In genomic region chr1:56261708-56262107, GRCm38 (mm10) we compare ENCODE assay signal across 34 mouse cellular contexts.
"Had no signal": no experiment of that assay in that cellular context is flagged by ENCODE, and none has a peak within 500 bp of the region (broad histone marks: within the 10 kb centered on the region; RNA-seq: fewer than 3 reads in every experiment).

No protein-coding gene starts in this region.

- H3K9ac ChIP-seq: heart, embryonic 12.5 days; heart, embryonic 13.5 days; heart, embryonic 15.5 days; hindbrain, embryonic 12.5 days; hindbrain, embryonic 13.5 days; hindbrain, embryonic 14.5 days; hindbrain, embryonic 15.5 days; intestine, embryonic 15.5 days; kidney, embryonic 15.5 days had no signal

- ATAC-seq: hindbrain, embryonic 16.5 days; hindbrain, postnatal 0 days; inflammation-experienced regulatory T-cells, adult 6 months; intestine, embryonic 15.5 days; intestine, embryonic 16.5 days; intestine, postnatal 0 days had no signal

- H3K36me3 ChIP-seq: heart, embryonic 12.5 days; heart, embryonic 13.5 days; heart, embryonic 15.5 days; hindbrain, embryonic 10.5 days; hindbrain, embryonic 12.5 days; hindbrain, embryonic 13.5 days; hindbrain, embryonic 15.5 days; intestine, embryonic 15.5 days; kidney, embryonic 15.5 days had no signal

- H3K4me3 ChIP-seq: heart, embryonic 12.5 days; heart, embryonic 13.5 days; heart, embryonic 15.5 days; hindbrain, embryonic 10.5 days; hindbrain, embryonic 12.5 days; hindbrain, embryonic 13.5 days; hindbrain, embryonic 15.5 days; intestine, embryonic 15.5 days; kidney, embryonic 15.5 days; layer of hippocampus, adult 2 months; left cerebral cortex, adult 2 months had no signal

- H3K27me3 ChIP-seq: heart, embryonic 12.5 days; heart, embryonic 13.5 days; heart, embryonic 15.5 days; hindbrain, embryonic 12.5 days; hindbrain, embryonic 13.5 days; hindbrain, embryonic 15.5 days; intestine, embryonic 15.5 days; kidney, embryonic 15.5 days had no signal

- H3K4me1 ChIP-seq: heart, embryonic 12.5 days; heart, embryonic 13.5 days; heart, embryonic 15.5 days; hindbrain, embryonic 10.5 days; hindbrain, embryonic 12.5 days; hindbrain, embryonic 13.5 days; hindbrain, embryonic 15.5 days; intestine, embryonic 15.5 days; kidney, embryonic 15.5 days had no signal

- DNase-seq: heart, postnatal 10 days; heart, postnatal 14 days; heart, postnatal 36 days; heart, postnatal 4 days; kidney, adult 11 months; kidney, adult 18-20 months; kidney, adult 2 months; kidney, adult 8-10 months; kidney, adult 9 months; kidney, postnatal 10 days; kidney, postnatal 14 days; kidney, postnatal 25 days; kidney, postnatal 36 days; kidney, postnatal 4 days; layer of hippocampus, adult 9-11 months; layer of hippocampus, postnatal 36 days had no signal

- H3K9me3 ChIP-seq: heart, embryonic 15.5 days; hindbrain, embryonic 10.5 days; hindbrain, embryonic 12.5 days; hindbrain, embryonic 13.5 days; hindbrain, embryonic 15.5 days; intestine, embryonic 15.5 days; kidney, embryonic 15.5 days had no signal

- H3K27ac ChIP-seq: heart, embryonic 13.5 days; heart, embryonic 15.5 days; hindbrain, embryonic 10.5 days; hindbrain, embryonic 12.5 days; hindbrain, embryonic 13.5 days; hindbrain, embryonic 14.5 days; hindbrain, embryonic 15.5 days; hindbrain, postnatal 0 days; intestine, embryonic 15.5 days; kidney, embryonic 15.5 days; kidney, postnatal 0 days; layer of hippocampus, adult 2 months; left cerebral cortex, adult 2 months had no signal

- H3K4me2 ChIP-seq: heart, embryonic 12.5 days; heart, embryonic 13.5 days; heart, embryonic 15.5 days; hindbrain, embryonic 12.5 days; hindbrain, embryonic 13.5 days; hindbrain, embryonic 14.5 days; hindbrain, embryonic 15.5 days; intestine, embryonic 15.5 days; kidney, embryonic 15.5 days had no signal
